Mouse (Mus musculus) cortical plate, adult 2 months (tissue): ENCODE results near the gene Birc3.

ENCODE experiments used
- CTCF ChIP-seq: fragments of 200-500 bp; IDR thresholded peaks from 2 replicates; pipeline ENCODE4 v1.5.1; 2011; ENCODE audit warnings: mild to moderate bottlenecking, control low read depth, low read length; ENCODE audit not compliant: insufficient read depth; ENCODE audit errors: extremely low read depth
- POLR2A ChIP-seq: fragments of 200-500 bp; IDR thresholded peaks from 2 replicates; pipeline ENCODE4 v1.6.1; 2011; ENCODE audit warnings: mild to moderate bottlenecking, low read length, control low read depth; ENCODE audit not compliant: insufficient read depth; ENCODE audit errors: extremely low read depth

DNA sequence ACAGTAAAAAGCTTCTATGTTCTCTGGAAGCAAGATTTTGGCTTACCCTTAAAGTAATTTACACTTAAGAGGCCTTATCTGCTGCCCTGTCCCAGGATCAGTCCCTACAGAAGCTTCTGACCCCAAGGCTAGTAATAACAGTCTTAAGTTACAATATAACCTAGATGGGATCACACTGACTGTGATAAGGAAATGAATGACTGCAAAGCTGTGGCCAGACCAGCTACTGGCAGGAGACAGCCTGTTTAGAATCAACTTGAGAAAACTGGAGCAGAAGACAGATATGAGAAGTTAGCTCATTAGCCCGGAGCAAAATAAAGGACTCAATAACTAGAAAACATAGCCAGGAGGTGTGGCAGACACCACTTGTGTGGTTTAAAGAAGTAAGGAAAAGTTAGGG is 33.6 kb upstream of the Birc3 start:
- TF ChIP-seq CTCF (no peak), POLR2A (no peak)
